Mouse (Mus musculus) urinary bladder, adult 18-20 months (tissue): ENCODE measurements around the gene Ajuba.
A peak's percentile ranks its signal among the peaks of the same experiment; 100 is the strongest.

Experiments
- DNase-seq, 2 experiments: peaks; one replicate each; pipeline ENCODE4 v3.0.0; 2022; ENCODE audit warnings: low spot score in 2 of 2, mixed read lengths in 2 of 2

Ajuba gene

DNA sequence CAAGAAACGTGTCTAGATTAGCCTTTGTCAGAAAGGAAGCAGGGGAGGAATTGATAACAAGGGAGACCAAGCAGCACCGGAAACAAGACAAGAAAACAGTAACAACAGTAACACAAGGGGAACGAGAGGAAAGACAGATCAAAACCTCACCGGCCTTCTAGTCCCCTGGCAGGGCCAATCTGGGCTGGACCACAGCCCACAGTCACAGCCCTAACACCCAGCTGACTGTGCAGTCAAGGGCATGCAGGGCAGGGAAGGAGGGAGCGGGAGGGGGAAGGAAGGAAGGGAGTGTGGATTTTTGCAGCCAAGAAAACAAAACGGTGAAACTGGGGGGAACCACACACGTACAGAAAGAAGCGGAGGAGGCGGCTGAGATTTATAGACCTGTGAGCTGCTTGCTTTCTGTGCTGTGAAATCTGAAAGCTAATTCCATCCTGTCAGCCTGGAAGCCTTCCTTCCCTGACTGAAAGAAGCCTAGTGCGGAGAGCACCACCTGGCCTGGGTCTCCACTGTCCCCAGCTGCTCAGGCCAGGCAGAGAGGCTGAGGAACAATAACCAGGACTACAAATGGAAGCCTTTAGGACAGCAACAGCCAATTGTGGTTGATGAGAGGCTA lies 15.1 kb upstream of the Ajuba start:
- no peak for DNase-seq

GRCm38 (mm10) chr14:54591056-54591455 lies 13.7 kb upstream of the Ajuba start:
- DNase-seq, result no peak

DNA sequence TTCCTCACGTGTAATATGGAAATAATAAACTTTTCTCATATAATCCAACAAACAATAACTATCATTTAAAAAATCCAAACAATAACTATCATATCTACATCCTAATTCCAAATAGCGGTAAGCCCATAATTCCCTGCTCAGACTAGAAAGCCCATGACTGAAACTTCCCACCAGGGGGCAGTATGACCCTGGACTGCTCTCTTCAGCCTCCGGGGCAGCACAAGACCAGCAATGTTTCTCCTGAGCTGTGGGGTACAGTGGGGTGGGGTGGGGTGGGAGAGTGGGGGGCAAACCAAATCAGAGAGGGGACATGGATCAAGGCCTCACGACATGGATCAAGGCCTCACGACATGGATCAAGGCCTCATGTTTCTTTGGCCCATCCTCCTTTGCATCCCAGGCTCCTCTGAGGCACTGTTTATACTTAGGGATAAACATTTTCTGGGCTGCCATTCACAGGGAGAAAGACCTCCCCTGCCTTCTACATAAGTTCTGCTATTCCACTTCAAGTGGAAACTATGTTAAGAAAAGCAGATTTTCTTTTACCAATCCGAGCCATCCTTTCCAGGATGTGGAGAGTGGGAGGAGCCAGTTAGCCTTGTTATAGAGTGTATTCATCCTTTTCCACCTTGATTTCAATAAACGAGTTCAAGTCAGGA lies 6.5 kb upstream of the Ajuba start:
- DNase-seq, result no peak

DNA sequence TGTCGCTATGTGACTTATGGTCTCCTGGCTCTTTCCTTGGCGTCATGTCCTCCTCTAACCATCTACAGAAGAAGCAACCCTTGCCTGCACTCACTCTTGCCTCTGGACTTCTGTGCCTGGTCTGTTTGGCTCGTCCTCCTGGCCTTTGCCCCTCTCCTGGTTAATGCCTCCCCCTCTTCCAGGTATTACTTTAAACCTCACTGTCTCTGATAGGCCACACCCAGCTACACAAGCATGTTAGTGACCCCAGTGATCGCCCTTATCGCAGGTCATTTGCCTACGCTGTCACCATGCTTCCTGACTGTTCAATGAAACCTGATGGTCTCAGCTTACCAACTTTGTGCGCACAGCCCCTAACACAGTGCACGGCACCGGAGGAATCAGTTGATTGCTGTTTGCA lies 5.2 kb upstream of the Ajuba start:
- no peak for DNase-seq

GRCm38 (mm10) chr14:54579638-54580037 lies 2.3 kb upstream of the Ajuba start:
- DNase-seq, result no peak

GRCm38 (mm10) chr14:54578063-54578462 lies 705 bp upstream of the Ajuba start:
- DNase-seq, result no peak

DNA sequence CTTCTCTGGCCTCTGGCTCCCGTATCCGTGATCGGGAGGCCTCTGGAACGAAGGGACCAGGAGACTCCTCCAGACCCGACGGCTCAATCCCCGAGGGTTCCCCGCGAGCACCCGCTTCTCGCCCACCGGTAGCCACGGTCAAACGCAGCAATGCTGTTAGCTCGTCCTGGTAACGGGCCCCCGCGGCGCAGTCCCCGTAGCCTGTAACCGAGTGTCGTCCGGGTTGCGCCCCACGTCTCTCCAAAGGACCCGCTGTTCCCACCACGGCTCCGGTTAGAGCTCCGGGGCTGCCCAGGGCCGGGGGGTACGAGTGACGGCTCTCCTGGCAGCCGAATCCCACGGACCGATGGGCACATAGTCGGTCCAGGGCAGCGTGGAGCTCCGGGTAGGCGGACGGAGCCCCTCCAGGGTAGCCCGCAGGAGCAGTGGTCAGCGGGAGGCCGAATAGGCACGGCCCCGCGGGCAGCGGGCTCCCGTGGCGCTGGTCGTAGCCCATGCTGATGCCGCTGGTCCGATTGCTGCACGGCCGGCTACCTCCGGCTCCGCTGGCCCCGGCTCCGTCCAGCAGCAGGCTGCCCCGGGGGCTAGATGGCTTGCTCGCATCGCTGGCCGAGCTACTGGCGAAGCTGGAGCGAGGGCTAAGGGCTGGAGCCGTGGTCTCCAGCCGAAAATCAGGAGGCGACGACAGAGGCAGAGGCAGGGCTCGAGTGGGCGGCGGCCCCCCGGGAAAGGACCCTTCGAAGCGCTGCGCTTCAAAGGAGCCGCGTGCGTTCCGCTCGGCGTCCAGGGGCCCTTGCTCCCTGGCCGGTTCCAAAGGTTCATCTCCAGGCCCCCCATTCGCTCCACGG lies 893 bp downstream of the Ajuba start:
- peak in 1 of 2 experiments; percentile 61 for DNase-seq

- DNase-seq, result peak; percentile 76 to 79
Observed at GRCm38 (mm10) chr14:54575631-54576030, 1.7 kb downstream of the Ajuba start.

GRCm38 (mm10) chr14:54575031-54575430 lies 2.3 kb downstream of the Ajuba start:
- DNase-seq, result no peak

- peak; percentile 58 to 72 for DNase-seq
Observed at GRCm38 (mm10) chr14:54574253-54574652, 3.1 kb downstream of the Ajuba start.

- DNase-seq, result peak in 1 of 2 experiments; percentile 54
Observed at GRCm38 (mm10) chr14:54572790-54573736, 4.3 kb downstream of the Ajuba start.

GRCm38 (mm10) chr14:54572122-54572521 lies 5.2 kb downstream of the Ajuba start:
- DNase-seq, result no peak

DNA sequence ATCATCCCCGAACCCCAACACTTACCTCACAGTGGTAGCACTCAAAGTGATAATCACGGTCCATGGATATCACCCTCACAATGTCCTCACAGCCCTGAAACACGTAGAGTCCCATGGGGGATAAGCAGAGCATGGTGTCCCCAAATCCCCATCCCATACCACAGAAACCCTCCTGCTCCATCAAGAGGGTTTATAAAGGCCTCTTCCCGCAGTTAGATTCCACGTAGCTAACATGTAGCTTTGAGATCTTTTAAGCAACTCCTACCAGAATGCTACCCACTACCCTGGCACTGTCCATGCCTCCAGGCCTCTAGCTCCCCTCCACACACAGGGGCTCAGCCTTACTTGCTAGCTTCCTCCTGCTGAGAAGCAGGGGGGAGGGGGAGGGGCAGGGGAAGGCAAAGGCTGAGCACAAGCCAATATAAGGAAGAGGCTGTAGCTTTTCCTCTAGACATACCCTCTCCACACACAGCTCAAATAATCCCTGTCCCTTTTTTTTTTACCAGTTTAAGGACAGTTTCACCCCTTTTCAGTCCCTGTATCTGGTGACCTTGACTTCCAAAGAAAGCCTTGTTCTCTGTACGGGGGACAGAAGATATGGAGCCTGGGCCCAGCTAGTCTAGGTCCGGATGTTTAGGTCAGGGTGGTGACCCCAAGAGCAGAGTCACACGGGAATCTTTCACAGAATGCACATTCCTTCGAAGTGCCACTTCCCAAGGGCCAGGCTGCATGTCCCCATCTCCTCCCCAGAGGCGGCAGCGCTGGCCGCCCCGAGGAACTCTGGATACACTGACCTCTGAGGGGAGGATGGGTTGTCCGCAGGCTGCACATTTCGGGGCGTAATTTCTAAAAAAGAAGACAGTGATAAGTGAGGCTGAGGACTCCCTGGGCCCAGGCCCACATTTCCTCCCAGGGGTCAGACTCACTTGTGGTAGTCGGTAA lies 7.6 kb downstream of the Ajuba start:
- DNase-seq, result no peak

- no peak for DNase-seq
Observed at GRCm38 (mm10) chr14:54568694-54569414, 8.5 kb downstream of the Ajuba start.

DNA sequence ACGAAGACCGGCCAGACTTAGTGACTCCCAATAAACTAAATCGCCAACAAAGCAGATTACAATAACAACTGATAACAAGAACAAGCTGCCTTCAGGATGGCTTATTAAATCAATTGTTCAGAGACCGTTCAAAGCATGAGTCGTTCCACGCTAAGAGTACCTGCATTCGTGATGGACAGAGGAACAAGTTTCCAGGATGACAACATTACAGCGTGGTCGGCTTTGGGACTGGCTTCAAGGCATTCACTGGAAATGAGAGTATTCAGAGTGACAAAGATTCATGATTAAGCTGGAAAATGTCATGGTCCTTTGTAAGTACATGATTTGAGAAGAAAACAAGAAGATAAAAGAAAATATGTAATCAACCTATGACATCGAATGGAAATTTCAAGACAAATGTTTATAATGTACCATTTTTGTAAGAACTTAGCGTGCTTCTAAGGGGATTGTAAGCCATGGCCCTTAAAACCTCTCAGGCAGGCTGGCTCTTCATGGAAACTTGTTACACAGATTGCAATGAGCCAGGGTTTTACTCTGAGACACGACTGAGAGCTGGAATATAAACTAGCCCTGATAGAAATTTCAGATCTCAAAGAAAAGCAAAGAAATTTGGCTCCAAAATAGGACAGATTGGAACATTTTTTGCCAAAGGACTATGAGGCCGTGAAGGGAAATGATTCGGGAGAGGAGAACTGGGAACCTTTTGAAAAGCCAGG lies 16.7 kb downstream of the Ajuba start:
- no peak for DNase-seq

GRCm38 (mm10) chr14:54557330-54557729 lies 20.0 kb downstream of the Ajuba start:
- DNase-seq, result no peak

DNA sequence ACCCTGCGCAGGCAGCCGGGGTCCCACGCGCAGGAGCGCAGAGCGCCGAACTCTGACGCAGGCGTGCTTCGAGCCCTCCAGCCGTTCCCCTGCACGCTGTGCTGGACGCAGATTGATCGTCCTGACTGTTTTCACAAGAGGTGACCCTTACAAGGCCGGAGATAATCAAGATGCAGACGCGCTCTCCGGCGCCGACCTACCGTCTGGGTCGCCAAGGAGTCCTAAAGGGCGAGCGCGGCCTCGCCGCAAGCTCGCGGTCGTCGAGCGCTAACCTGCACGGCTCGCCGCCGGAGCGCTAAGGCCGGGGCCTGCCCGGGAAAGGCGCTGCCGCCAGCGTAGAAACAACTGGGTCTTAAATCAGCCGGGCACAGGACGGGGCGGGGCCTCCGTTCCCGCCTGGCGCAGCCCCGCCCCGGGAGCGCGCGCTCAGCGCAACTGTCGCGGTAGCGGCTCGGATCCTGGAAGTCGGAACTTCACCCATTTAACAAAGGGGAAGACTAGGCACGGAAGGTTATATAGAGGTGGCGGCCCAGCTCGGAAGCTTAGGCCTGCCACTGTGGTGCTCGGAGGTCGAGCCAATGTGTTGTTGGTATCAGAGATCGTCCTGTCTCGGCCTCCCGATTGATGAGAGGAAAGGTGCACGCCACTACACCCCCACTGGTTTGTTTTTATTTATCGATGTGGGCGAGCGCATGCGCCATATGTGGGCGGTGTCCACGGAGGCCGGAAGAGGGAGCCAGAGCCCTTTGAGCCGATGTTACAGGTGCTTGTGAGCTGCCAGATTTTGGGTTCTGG lies 23.2 kb downstream of the Ajuba start, which contains the start of gene Haus4:
Gene Haus4, minus strand, starts transcription at position 642 of the 795 bp plus-strand sequence.
- peak; percentile 69 to 77 for DNase-seq

DNA sequence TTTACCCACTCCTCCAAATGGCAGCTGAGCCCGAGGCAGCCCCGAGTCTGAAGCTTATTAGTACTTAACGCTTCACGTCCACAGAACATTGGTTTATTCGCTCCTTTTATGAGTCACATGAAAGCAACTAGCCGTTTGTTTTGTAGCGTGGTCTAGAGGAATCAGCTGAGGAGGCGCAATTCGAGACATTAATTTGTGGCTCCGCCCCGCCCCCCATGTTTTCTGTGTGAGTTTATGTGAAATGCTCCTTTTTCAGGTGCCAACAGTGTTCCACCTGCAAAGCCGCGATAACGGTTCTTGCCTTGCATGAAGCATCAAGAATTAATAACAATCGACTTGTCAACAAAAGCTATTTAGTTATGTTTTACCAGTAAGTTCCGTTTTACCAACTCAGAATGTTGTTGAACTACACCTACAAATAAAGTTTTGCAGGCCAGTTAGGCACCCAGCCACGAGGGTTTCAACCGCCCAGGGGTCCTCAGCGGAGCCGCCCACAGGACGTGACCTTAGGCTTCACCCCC lies 23.8 kb downstream of the Ajuba start:
- no peak for DNase-seq
